Mouse (Mus musculus) adrenal gland, postnatal 14 days (tissue): ENCODE measurements around the gene Lamtor3. TPM values are rescaled to one million over a fixed set of nuclear protein-coding genes. Genes with fewer than 3 reads are reported as not detected.
"Not testable (repeated sequence)": the region's sequence is repeated elsewhere in the genome, so short reads cannot be mapped to it uniquely, and the experiment has no call there.

Experiments
- DNase-seq: peaks from one replicate; pipeline ENCODE4 v3.0.0; 2021; ENCODE audit warnings: mixed read lengths
- long read RNA-seq, 2 experiments: library from polyadenylated mRNA; stranded (forward); transcript quantifications; one replicate each; pipeline ENCODE4 v2.0.0; 2021
- total RNA-seq: library from RNA; stranded (reverse); gene quantifications from 2 replicates; pipeline ENCODE4 v1.2.3, GENCODE M21; 2021

Gene Lamtor3
- 64.2 and 75.9 TPM in 2 replicates for total RNA-seq
- long read RNA-seq, experiment 1, transcript Lamtor3-201 (7 exons, 1,295 nt), result major isoform, 100 of 117 reads
- long read RNA-seq, experiment 1, partial matches to known transcripts, result 10 of 117 reads
- long read RNA-seq, experiment 1, other reads (novel, unspliced or antisense), result 7 of 117 reads
- long read RNA-seq, experiment 2, transcript Lamtor3-201 (7 exons, 1,295 nt), result major isoform, 75 of 93 reads
- long read RNA-seq, experiment 2, transcript Lamtor3-208 (1 exons, 2,726 nt), result minor isoform, 6 of 93 reads
- long read RNA-seq, experiment 2, partial matches to known transcripts, result 7 of 93 reads
- long read RNA-seq, experiment 2, other reads (novel, unspliced or antisense), result 4 of 93 reads

DNA sequence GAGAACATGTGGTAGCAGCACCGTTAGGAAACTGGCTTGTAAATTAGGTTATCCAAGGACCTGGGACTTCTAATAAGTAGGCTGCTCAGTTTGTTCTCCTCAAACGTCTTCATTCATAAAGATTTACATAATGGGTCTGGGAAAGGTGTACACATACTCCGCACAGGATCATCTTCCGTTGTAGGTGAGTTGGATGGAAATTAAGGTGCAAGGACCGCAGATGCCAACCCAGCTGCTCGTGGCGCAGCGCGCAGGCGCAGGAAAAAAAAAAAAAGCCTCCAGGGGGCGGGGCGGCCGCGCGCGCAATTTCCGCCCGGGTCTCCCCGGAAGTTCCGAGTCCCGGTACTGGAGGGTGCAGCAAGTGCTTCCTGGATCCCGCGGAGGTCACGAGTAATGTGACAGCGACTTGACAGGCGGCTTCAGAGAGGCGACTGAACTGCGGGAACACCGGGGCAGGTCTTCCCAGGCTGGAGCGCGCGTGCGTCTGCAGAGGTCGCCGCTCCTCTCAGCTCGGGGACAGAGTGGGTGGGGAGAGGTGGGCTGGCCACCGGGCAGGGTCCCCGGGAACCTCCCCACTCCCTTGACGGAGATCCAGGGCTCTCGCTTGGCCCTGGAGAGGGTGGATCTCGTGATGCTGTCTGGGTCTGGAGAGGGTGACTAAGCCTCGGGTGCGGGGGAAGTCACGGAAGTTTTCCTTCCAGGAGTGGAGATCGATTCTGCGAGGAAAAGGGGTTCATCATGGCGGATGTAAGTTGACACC lies at the start of gene Lamtor3:
TSS of gene Lamtor3 (plus strand) at position 335 of the 760 bp plus-strand sequence.
- peak; percentile 96 for DNase-seq

DNA sequence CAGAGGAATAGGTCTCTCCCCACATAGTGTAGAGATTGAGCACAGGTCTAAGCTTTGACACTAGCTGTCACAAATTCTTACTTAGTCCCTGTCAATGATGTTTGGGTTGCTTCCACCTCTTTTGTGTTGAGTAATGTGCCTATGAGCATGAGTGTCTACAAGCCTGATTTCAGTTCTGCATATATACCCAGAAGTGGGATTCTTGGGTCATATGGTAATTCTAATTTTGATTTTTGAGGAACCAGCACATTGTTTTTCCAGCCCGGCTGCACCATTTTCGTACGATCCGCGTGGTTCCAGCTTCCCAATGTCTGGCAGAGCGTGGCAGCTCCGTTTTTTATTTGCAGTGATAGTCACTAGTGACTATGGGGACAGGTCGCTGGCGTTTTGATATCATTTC lies 48.9 kb upstream of the Lamtor3 start:
- no peak for DNase-seq

DNA sequence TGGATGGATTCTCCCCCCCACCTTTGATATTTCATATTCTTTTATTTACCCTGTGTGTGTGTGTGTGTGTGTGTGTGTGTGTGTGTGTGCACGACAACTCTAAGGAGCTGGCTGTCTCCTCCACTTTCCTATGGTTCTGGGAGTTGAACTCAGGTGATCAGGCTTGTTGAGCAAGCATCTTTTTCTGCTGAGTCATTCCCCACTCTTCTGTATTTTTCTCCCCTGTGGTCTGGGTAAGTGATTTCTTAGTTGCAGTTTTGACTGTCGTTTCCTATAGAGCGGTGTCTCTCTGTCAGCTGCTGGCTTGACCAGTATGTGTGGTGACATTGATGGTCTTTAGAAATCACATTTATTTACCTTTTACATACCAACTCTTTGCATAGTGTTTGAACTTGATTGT lies 39.0 kb upstream of the Lamtor3 start:
- no peak for DNase-seq

DNA sequence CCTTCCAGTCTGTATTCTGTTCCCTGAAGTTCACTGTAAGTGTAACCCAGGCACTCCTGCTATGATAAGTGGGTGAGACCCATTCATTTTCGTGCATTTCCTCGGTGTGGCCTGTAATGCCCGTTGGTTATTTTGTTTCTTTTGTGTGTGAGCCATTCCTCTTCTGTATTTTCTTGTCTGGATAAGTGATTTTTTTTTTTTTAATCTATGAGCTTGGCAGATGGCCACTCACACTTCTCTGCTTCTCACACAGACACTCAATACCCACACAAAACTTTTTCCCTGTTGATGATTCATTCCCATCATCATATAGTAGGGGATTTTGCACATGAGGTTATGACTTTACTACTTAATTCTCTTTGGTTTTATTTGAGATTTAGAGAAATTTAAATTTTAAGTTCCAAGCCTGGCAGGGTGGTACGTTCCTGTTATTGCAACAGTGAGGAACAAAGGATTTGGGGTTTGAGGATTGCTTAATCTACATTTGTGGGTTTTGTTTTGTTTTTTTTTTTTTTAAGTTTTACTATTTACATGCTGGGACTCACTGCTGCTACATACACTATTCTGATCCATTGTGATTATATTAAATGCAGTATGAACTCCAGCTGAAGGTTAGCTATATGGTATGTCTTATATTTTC lies 38.1 kb upstream of the Lamtor3 start:
- DNase-seq, result no peak

DNA sequence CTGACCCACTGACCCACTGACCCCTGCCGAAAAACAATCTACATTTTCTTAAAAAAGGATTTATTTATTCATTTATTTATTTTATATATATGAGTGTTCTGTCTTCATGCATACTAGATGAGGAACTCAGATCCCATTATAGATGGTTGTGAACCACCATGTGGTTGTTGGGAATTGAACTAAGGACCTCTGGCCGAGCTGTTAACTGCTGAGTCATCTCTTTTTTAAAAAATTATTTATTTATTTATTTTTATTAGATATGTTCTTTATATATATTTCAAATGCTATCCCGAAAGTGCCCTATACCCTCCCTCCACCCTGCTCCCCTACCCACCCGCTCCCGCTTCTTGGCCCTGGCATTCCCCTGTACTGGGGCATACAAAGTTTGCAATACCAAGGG lies 37.2 kb upstream of the Lamtor3 start:
- no peak for DNase-seq

DNA sequence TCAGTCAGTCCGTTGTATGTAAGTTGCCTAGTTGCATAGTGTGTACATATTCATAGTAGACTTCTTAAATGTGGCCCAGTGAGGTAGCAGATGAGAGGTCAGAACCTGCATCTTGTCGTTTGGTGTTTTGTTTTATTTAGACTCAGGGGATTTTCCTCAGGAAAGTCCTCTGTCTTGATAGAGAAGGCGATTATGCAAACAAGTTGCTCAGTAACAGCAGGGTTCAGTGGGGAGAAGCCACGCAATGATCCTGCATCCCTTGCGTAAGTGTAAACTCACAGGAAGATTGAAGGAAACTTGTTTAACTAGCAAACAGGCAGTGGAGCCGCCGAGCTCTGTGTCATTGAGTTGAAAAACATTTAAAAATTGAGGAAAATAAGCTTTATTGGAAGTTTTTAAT lies 30.3 kb upstream of the Lamtor3 start:
- DNase-seq, result no peak

DNA sequence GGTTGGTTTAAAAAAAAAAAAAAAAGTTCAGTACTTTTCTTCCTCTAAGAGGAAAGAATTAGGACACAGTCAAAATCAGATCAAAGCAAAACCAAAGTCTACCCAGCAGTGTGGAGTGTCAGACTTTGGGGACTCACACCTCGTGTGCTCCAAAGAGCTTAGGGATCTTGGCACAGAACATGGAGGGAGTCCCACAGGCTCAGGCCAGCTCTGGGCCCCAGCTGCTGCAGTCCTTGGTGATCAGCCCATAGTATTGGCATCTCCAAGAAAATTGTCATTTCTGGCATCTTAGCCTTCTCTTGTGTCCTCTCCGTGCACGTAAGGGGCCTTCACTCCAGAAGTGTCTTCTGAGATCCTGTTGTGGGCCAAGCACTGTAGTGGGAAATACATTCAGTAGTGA lies 27.2 kb upstream of the Lamtor3 start:
- no peak for DNase-seq

DNA sequence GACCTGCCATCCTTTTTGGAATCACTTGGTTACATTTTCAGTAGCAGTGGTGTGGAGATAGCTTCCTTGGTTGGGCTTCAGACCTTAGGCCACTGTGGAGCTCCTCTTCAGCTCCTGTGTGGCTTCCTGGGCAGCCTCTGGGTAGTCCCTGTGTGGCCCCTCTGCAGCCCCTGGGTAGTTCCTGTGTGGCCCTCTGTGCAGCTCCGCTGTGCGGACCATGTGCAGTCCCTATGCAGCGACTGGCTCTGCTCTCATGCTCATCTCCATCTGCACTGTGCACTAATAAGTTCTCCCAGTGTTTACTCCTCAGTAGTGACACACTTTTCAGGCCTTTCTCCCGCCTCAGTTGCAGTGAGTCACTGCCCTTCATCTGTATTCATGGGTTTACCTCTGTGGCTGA lies 26.2 kb upstream of the Lamtor3 start:
- no peak for DNase-seq

DNA sequence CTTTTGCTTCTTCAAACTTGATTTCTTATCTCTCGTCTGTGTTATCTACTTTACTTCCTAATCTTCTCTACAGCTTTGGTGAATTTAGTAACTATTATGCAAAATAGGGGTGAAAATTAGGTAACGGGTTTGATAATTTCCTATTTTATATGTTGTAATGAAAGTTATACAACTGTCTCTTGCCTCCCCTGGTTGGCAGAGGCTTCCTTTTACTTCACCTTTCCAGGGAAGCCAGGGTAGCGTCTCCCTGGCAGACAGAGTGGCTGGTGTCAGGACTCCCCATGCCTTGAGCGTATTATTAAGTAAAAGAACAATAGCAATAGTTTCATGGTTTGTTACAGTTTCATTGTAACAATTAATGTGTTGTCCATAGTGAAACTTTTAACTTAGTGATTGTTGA lies 24.5 kb upstream of the Lamtor3 start:
- DNase-seq, result no peak

DNA sequence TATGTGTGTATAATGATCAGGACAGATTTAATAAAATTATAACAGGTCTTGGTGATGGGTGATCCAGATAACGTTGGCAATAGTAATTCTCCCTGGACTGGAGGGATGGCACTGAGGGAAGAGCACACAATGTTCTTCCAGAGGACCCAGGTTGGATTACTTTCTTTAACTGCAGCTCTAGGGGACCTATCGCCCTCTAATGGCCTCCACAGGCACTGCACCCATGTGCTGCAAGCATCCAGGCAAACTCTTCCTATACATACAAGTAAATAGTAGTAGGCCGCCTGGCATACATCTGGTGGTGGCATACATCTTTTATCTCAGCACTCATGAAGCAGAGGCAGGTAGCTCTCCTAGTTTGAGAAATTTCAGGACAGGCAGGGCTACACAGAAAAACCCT lies 23.1 kb upstream of the Lamtor3 start:
- peak; percentile 26 for DNase-seq

DNA sequence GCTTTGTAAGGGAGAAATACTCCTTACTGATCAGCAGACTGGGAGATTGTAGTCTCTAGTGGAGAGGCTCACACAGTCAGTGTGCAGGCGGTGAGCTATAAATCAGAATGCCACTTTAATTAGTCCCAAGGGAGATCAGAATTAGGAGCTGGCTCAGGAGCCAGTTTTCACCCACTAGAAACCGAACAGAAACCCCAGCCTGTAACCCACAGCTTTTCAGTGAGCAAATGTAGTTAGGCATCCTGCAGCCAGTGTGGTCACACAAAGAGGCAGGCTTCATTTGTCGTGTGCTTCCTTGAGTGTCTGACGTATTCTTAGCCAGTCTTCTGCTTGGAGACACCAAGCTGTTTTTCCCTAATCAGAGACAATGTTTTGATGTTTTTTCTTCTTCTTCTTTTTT lies 21.9 kb upstream of the Lamtor3 start:
- DNase-seq, result no peak

DNA sequence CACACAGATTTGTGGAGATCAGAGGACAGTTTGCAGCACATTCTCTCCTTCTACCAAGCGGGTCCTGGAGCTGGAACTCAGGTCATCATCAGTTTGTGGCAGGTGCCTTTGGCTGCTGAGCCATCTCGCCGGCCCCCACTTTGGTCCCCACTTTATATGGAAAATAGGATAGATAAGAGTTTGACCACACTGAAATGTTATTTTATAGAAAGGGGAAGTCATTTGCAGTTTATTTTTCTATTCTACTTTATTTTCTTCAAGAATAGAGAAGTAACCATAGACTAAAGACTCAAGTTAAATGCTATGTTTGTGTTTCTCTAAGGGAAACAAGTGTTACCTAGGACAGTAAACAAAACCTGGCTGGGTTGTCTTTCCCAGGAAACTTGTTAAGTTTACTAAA lies 21.4 kb upstream of the Lamtor3 start:
- DNase-seq, result no peak

DNA sequence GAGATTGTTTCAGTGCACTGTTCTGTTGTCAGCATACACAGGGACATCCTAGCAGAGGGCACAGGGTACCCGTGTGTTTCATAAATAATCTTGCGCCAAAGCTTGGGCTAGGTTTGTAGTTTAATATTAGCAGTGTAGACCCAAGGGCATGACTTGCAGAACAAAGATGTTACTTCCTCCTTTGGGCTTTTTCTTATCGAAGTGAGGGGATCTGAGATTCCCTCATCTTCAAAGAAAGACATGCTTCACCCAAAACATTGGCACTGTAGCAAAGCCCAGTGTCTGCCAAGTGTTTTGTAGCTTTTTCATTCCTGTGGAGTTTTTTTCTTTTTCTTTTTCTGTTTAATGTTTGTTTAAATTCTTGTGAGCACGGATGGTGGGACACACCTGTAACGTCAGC lies 20.6 kb upstream of the Lamtor3 start:
- no peak for DNase-seq

DNA sequence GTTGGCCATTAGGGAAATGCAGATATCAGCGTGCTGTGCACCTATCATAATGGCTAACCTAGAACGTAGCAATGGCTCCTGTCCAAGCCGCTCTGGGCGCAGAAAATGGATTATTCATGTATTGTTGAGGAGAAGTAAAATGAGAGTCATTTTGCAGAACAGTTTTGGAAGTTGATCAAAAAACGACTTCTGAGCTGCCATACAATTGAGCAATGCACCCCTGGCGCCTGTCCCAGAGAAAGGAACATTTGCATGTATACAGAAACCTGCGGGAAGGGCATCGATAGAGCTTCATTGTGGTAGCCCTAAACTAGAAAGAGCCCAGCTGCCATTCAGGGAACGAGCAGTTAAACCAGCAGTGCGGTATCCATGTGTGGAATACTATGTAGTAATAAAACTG lies 18.2 kb upstream of the Lamtor3 start:
- DNase-seq, result peak; percentile 65

DNA sequence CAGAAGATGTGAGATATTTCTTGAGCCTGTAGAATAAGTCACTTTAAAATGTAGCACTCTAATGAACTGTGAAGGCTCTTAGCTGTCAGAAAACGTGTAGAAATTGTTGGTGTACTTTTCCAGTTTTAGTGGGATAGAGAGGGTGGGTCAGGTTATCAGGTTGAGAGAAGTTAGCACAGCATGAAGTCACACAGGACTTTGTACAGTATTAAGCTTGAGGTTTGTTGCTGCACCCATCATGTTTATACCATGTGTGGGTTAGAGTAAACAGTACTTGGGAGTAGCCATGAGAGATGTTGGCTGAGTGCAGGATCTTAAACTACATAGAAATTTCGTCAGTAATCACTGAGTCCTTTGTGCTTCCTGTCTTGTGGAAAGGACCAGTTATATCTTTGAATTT lies 5.2 kb upstream of the Lamtor3 start:
- DNase-seq, result no peak

DNA sequence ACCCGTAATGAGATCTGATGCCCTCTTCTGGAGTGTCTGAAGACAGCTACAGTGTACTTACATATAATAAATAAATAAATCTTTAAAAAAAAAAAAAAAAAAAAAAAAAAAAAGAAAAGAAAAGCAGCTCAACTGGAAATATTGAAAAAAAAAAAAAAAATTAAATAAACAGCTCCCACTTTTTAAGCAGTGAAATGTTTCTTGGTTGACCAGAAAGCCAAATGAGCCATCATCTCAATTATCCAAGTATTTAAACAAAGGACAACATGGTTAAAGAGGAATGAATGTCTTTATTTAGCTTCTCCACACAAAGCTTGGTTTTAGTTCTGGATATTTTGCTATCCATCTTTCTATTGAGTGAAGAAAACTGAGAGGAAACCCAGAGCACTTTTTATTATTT lies 3.7 kb upstream of the Lamtor3 start:
- DNase-seq, result not testable (repeated sequence)

DNA sequence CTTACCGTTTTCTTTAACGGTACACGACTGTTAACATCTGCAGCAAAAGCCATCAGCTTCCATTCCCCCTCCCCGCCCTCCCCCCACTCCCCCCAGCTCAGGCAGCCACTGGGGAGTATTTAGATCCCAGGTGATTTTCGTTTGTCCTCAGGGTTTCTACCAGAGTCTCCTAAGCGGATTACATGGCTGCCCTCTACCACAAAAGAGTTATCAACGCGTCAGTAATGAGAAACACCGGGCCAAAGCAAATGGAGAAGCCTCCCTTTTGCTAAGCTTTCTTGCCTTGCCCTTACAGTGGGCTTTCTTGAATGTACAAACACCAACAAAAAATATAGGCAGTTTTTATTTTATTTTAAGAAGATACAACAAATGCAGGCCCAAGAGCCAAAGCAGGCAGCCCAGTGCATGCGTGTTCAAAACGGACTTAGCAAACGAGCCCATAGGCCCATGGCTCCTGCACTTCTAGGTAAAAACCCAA lies 573 bp upstream of the Lamtor3 start:
- DNase-seq, result no peak

DNA sequence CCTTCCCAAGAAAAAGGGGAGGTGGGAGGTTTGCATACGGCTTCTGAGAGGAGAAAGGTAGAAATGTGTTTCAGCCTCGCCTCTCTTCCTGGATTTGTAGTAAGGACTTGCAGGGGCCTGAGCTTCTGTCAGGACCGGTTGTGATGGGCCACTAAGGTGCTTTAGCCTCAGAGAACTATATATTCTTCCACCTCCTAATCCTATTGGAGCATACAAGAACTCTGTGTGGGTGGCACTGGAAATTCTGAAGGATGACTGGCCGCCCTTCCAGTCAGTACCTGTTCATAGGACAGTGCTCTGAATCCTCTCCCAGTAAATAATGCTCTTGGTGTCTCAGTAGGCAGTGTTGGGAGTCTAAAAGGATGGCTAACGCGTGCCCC lies 616 bp downstream of the Lamtor3 start:
- DNase-seq, result no peak

DNA sequence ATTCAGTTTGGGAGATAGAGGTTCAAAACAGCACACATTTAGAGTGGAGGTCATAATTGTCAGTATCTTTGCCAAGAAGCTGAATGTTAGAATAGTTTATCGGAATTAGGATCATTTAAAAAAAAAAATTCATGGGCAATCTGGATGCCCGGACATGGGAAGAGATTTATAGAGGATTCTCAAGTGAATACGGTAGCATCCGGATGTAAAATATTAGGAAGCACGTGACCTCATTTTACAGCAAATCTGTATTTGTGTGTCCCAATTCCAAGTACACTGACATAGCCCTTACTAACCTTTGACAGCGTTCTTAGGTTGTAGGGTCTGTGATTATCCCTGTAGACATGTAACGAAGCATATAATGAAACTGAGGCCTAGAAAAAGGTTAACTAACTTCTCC lies 1.1 kb downstream of the Lamtor3 start:
- no peak for DNase-seq

DNA sequence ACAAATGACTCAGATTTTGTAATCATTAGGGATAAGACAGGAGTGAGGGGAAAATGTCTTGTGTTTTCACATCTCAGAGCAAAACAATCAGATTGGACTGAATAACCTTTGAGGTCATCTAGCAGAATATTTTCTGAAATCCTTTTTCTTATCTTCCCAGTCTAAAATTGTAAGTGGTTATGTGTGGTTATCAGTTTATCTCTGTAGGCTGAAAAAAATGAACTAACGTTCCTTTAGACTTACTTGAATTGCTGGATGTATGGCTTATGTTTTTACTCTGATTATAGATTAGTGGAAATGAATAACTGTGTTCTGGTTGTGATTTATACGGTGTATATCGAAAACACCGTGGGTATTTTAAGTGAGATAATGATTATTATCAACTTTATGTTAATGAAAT lies 2.3 kb downstream of the Lamtor3 start:
- no peak for DNase-seq

DNA sequence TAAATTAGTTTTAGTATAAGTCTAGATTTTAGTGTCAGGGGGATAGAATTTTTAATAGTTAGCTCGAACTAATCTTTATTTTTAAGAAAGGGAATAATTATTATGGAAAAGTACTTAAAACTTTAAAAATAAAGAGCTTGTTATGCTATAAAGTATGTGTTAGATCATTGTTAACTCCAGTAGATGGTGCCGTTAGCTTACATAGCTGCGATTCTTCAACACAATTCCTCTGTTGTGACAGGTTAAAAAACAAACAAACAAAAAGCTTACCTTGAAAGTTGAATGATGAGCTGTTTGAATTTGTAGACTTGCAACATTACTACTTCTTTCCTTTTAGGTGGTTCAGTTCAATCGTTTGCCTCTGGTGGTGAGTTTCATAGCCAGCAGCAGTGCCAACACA lies 8.7 kb downstream of the Lamtor3 start:
- no peak for DNase-seq

DNA sequence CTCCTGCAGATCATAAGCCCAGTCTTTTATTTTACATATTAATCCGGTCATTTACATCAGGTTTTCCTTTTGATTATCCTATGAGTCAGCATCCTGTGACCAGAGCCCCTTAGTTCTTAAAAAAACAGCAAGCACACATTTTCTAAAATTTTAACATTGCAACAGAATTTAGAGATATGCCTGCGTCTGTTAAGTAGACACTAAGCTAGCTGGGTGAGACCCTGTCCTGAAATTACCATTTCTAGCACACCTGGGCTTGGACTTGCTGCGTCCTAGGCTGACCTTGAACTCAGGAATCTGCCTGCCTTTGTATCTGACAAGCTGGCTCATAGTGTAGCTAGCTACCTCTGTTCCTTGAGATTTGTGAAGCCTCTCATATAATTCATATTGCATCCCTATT lies 11.6 kb downstream of the Lamtor3 start:
- no peak for DNase-seq

DNA sequence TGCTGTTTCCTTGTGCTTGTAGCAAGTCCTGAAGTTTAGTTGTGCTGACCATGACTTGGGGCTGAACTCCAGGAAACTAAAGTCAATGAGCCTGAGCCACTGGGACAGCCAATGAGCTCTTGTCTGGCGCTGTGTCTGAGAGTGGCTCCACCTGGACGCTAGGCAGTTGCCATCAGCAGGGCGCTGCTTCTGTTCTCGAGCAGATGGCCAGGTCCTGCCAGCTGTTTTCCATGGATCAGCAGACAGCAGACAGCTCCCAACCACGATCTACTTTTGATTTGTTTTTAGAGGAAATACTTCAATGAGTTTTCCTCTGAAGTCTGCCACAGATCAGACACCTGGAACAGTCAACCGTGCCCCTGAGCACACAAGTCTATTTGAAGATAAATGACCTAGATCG lies 14.4 kb downstream of the Lamtor3 start:
- no peak for DNase-seq
